Mouse (Mus musculus) hindbrain, embryonic 16.5 days (tissue): ENCODE results near the gene Fgf5. TPM values are rescaled to one million over a fixed set of nuclear protein-coding genes. Genes with fewer than 3 reads are reported as not detected.
A peak's percentile ranks its signal among the peaks of the same experiment; 100 is the strongest.

Source experiments
- ATAC-seq: fragments of 200-750 bp; cut with Nextera tagmentation; 2 replicates; pipeline ENCODE4 v1.8.0; 2017; ENCODE audit warnings: moderate TSS enrichment, moderate library complexity
- H3K27ac ChIP-seq: fragments of 300-500 bp; sonication (generic); 2 replicates; pipeline ENCODE4 v1.5.1; 2014; ENCODE audit warnings: low read depth, mild to moderate bottlenecking, control low read depth, low read length, moderate library complexity
- H3K27me3 ChIP-seq: fragments of 300-500 bp; sonication (generic); replicated peaks from 2 replicates; pipeline ENCODE4 v1.6.1; 2014; ENCODE audit warnings: low read length; ENCODE audit not compliant: control insufficient read depth, insufficient read depth
- H3K36me3 ChIP-seq: fragments of 300-500 bp; sonication (generic); 2 replicates; pipeline ENCODE4 v1.6.1; 2014; ENCODE audit warnings: mild to moderate bottlenecking, low read length, moderate library complexity, mixed read lengths; ENCODE audit not compliant: control insufficient read depth, insufficient read depth
- H3K4me1 ChIP-seq: fragments of 300-500 bp; sonication (generic); 2 replicates; pipeline ENCODE4 v1.6.1; 2014; ENCODE audit warnings: low read depth, low read length; ENCODE audit not compliant: control insufficient read depth, insufficient read depth
- H3K4me2 ChIP-seq: fragments of 300-500 bp; sonication (generic); 2 replicates; pipeline ENCODE4 v1.6.1; 2014; ENCODE audit warnings: mild to moderate bottlenecking, low read length, control low read depth, moderate library complexity
- H3K4me3 ChIP-seq: fragments of 300-500 bp; sonication (generic); 2 replicates; pipeline ENCODE4 v1.5.1; 2014; ENCODE audit warnings: mild to moderate bottlenecking, low read length, control low read depth, moderate library complexity
- H3K9ac ChIP-seq: fragments of 300-500 bp; sonication (generic); 2 replicates; pipeline ENCODE4 v1.6.1; 2014; ENCODE audit warnings: low read depth, mild to moderate bottlenecking, control low read depth, low read length, moderate library complexity
- H3K9me3 ChIP-seq: fragments of 300-500 bp; sonication (generic); 2 replicates; pipeline ENCODE4 v1.6.1; 2014; ENCODE audit warnings: mild to moderate bottlenecking, low read length, moderate library complexity; ENCODE audit not compliant: control insufficient read depth
- WGBS: fragments of 180-500 bp; shearing (Covaris S2); extraction: QIAGEN DNeasy Blood & Tissue Kit; methylation state at CpG from one replicate; pipeline ENCODE4 v1.1.7; 2014; 5-methylcytosine and 5-hydroxymethylcytosine counted together
- polyA plus RNA-seq: library from polyadenylated mRNA; unstranded; fragments of >200 nt; fragmentation: Nextera tagmentation; extraction: Ambion mirVana; gene quantifications from 2 replicates; pipeline ENCODE4 v1.2.1, GENCODE M21; 2015

Fgf5 gene
- polyA plus RNA-seq, 1 experiment from 2014 or later, result 2.9 TPM

- H3K4me1 ChIP-seq, result no peaks in the 10 kb centered on the region
- no peak overlapping the region for H3K4me3 ChIP-seq
- no peaks in the 10 kb centered on the region for H3K36me3 ChIP-seq
- H3K27ac ChIP-seq, result no peak overlapping the region
- no peak for ATAC-seq
- H3K9ac ChIP-seq, result no peak overlapping the region
- H3K9me3 ChIP-seq, result no peaks in the 10 kb centered on the region
- WGBS, result 72% methylated on average over 7 of the region's 7 CpGs
- no peaks in the 10 kb centered on the region; the same call in 1 of the 2 replicates for H3K27me3 ChIP-seq
- H3K4me2 ChIP-seq, result no peak overlapping the region
Observed at GRCm38 (mm10) chr5:98246826-98247225, 7.2 kb upstream of the Fgf5 start.

DNA sequence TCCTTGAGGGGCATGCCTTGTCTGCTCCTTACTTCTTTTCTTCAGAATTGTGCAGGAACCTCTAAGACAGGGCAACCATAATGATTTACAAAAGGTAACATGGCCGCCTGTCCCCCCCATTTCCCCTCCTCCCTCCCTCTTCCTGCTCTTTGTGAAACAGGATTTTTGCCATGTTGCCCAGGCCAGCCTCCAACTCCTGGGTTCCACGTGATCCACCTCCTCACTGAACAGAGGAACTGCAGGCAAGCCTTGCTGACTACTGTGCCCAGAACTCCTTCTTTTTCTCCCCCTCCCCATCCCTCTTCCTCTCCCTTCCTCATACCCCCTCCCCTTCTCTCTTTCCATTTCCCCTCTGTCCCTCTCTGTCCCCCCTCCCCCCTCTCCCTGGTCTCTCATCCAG lies 6.5 kb upstream of the Fgf5 start:
- no peaks in the 10 kb centered on the region for H3K9me3 ChIP-seq
- WGBS, result 48% methylated on average over 2 of the region's 2 CpGs
- no peak overlapping the region for H3K4me3 ChIP-seq
- H3K27ac ChIP-seq, result no peak overlapping the region
- no peaks in the 10 kb centered on the region for H3K4me1 ChIP-seq
- no peaks in the 10 kb centered on the region for H3K36me3 ChIP-seq
- H3K9ac ChIP-seq, result no peak overlapping the region
- ATAC-seq, result no peak
- no peaks in the 10 kb centered on the region; the same call in 1 of the 2 replicates for H3K27me3 ChIP-seq
- H3K4me2 ChIP-seq, result no peak overlapping the region

DNA sequence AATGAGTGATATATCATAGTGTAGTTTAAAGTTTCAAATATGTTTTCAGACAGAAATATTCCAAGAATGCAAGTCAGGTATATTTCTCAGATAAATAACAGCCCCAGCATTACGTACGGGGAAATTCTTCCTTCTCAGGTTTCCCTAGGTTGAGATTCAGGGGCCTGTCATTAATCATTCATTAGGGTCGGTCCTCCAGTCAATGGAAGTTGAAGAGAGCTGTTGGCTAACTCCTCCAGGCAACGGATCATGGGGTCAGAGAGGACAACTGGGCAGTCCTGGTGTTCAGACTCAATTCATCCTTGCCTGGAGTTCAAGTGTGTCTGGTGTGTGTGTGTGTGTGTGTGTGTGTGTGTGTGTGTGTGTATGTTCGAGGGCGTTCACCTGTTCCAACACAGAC lies 837 bp upstream of the Fgf5 start:
- no peak for ATAC-seq
- H3K36me3 ChIP-seq, result no peaks in the 10 kb centered on the region
- no peak overlapping the region for H3K4me2 ChIP-seq
- no peaks in the 10 kb centered on the region for H3K9me3 ChIP-seq
- peaks cover 10% of the 10 kb centered on the region for H3K27me3 ChIP-seq
- peaks cover 9% of the 10 kb centered on the region for H3K4me1 ChIP-seq
- no peak overlapping the region for H3K27ac ChIP-seq
- WGBS, result 27% methylated on average over 6 of the region's 6 CpGs
- no peak overlapping the region for H3K9ac ChIP-seq
- H3K4me3 ChIP-seq, result no peak overlapping the region

DNA sequence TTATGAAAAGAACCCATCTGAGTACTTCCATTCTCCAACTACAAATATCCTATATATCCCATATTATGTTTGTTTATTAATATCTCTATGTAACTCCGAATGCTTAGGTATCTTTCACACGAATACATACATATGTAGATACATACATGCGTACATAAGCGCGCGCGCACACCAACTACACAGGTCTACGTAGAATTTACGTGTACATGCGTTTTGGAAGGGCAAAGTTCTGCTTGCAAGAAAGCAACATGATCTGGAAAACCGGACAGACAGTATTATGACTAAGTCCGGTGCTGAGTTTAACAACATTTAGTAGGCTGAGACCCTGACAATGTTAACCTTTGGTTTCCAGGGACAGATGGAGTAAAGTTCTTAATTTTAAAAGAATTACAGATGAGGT lies 1.2 kb downstream of the Fgf5 start:
- peak overlapping the region; percentile 9 for H3K4me3 ChIP-seq
- peaks cover 9% of the 10 kb centered on the region for H3K4me1 ChIP-seq
- H3K27me3 ChIP-seq, result peaks cover 10% of the 10 kb centered on the region
- no peaks in the 10 kb centered on the region for H3K9me3 ChIP-seq
- H3K27ac ChIP-seq, result no peak overlapping the region
- no peak for ATAC-seq
- H3K4me2 ChIP-seq, result no peak overlapping the region
- 5% methylated on average over 12 of the region's 12 CpGs for WGBS
- H3K36me3 ChIP-seq, result no peaks in the 10 kb centered on the region
- no peak overlapping the region for H3K9ac ChIP-seq

DNA sequence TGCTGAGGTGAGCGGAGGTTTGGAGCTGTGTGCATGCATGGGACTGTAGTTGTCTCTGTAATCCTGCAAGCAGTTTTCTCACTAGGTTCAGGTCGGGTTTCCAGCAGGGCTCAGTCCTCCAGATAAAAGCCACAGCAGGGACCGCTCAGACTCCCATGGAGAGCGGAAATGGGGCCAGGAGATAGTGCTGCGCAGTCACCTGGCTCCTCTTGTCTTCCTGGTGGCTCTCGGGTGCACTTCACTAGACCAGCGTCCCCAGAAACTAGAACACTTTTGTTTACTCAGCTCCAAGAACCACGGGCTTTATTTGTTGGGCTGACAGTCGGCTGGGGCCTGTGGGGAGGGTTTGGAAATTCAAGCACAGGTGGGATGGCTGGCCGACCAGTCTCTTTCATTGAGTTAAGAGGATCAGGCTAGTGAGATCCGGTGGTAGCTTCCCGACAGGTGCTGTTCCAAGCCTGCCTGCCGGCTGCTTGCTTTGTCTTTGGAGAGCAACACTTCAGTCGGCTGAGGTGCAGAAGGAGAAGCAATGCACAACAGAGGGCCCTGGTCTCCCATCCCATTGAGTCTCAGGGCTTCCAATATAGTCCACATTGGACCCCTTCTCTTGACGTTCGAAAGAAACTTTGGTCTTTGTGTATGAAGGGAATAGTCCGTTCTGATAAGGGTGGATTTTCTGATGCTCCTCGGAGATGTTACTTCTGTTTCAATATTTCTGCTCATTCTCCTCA lies 1.9 kb downstream of the Fgf5 start:
- 0 out of 2 replicates have a peak overlapping the region, but pooled peaks have one; percentile 16 for H3K4me2 ChIP-seq
- no peaks in the 10 kb centered on the region for H3K36me3 ChIP-seq
- H3K27me3 ChIP-seq, result peaks cover 10% of the 10 kb centered on the region
- peak overlapping the region; percentile 13; the same call in 1 of the 2 replicates for H3K4me3 ChIP-seq
- no peaks in the 10 kb centered on the region for H3K9me3 ChIP-seq
- ATAC-seq, result no peak
- WGBS, result 9% methylated on average over 18 of the region's 18 CpGs
- no peak overlapping the region for H3K9ac ChIP-seq
- H3K4me1 ChIP-seq, result peaks cover 9% of the 10 kb centered on the region
- no peak overlapping the region for H3K27ac ChIP-seq

DNA sequence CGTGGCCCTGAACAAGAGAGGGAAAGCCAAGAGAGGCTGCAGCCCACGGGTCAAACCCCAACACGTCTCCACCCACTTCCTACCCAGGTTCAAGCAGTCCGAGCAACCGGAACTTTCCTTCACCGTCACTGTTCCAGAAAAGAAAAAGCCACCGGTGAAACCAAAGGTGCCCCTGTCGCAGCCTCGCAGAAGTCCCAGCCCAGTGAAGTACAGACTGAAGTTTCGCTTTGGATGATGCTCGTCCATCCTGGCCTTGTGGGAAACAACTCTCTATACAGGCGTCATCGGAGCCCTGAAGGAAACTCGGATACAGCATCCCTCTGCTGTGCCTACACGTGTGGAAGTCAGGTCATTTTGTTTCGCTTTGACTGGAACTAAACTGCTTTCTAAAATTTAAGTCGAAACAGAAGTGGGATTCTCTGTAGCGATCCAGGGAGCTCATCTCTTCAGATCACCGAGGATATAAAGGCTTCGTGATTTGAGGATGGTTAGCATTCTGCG lies 21.4 kb downstream of the Fgf5 start:
- ATAC-seq, result no peak
- 89% methylated on average over 21 of the region's 21 CpGs for WGBS
- Histone ChIP-seq H3K9me3 (no peaks in the 10 kb centered on the region), H3K27ac (no peak overlapping the region), H3K27me3 (no peaks in the 10 kb centered on the region), H3K4me3 (no peak overlapping the region), H3K4me2 (no peak overlapping the region), H3K9ac (no peak overlapping the region), H3K36me3 (no peaks in the 10 kb centered on the region), H3K4me1 (no peaks in the 10 kb centered on the region)

- WGBS, result 35% methylated on average over 9 of the region's 9 CpGs
- H3K27me3 ChIP-seq, result no peaks in the 10 kb centered on the region
- no peaks in the 10 kb centered on the region for H3K4me1 ChIP-seq
- no peak overlapping the region for H3K4me3 ChIP-seq
- ATAC-seq, result no peak
- no peaks in the 10 kb centered on the region for H3K36me3 ChIP-seq
- H3K4me2 ChIP-seq, result peak overlapping the region; percentile 1
- no peak overlapping the region for H3K9ac ChIP-seq
- H3K9me3 ChIP-seq, result no peaks in the 10 kb centered on the region
- no peak overlapping the region for H3K27ac ChIP-seq
Observed at GRCm38 (mm10) chr5:98281993-98282392, 28.0 kb downstream of the Fgf5 start.

DNA sequence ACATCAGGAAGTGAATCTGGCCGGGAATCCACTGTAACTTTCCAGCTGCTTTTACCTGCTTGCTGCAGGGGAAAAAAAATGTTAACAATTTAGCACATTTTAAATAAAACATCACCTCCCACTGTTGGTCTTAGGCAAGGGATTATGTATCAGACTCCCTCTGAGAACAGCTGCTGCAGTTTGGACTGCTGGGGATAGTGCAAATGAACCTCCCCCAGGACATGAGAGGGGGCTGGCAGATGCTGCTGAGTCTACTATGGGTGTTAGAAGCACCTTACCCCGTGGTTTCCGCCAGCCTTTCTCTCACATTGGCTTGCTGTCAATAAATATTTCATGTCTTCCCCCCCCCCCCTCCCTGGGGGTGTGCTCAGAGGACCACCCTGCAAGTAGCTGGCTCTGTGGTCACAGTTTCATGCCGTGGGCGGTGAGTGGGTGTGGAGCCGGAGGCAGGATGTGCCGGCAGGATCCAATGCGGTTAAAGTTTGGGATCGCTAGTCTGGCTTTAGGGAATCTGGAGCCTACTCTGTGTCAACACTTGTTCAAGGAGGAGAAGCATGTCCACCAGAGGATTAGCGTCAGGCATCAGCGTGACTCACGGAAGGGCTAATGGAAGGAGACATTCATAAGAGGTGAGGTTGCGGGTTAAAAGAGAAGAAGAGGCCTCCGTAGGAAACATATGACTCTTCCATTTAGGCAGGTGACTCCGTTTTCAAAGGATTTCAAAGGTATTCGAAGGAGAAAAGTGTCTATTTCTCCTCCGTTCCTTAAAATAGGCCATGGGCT lies 29.9 kb downstream of the Fgf5 start:
- Histone ChIP-seq H3K27me3 (no peaks in the 10 kb centered on the region), H3K36me3 (no peaks in the 10 kb centered on the region), H3K27ac (no peak overlapping the region), H3K4me1 (no peaks in the 10 kb centered on the region), H3K9me3 (no peaks in the 10 kb centered on the region), H3K4me3 (no peak overlapping the region), H3K4me2 (no peak overlapping the region), H3K9ac (no peak overlapping the region)
- ATAC-seq, result no peak
- 37% methylated on average over 17 of the region's 17 CpGs for WGBS

DNA sequence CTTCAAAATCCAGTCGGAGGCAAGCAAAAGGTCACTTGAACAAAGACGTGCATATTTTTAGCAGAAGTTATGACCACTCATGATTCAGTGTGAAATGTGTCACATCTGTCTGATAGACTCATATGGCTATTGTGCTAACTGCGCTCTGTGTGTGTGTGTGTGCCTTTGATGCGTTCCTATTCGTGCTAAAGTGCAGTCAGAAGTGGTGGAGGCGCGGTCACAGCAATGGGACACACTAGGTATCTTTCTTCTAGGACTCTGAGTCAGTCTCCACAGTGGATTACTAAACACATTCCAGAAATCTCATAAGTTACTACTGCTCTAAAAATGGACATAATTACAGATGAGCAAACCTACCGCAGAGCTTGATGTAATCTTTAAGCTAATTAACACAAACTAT lies 36.7 kb downstream of the Fgf5 start:
- WGBS, result 78% methylated on average over 8 of the region's 8 CpGs
- Histone ChIP-seq H3K4me1 (peaks cover 5% of the 10 kb centered on the region; the same call in 1 of the 2 replicates), H3K36me3 (no peaks in the 10 kb centered on the region), H3K27ac (no peak overlapping the region), H3K4me3 (no peak overlapping the region), H3K9me3 (no peaks in the 10 kb centered on the region), H3K9ac (no peak overlapping the region), H3K4me2 (no peak overlapping the region), H3K27me3 (peaks cover 7% of the 10 kb centered on the region; the same call in 1 of the 2 replicates)
- no peak for ATAC-seq
